Mouse (Mus musculus): ENCODE results near the gene Cyp2c39. TPM values are rescaled to one million over a fixed set of nuclear protein-coding genes. Genes with fewer than 3 reads are reported as not detected.
"Not testable (repeated sequence)": the region's sequence is repeated elsewhere in the genome, so short reads cannot be mapped to it uniquely, and the experiment has no call there.

Cyp2c39 gene
- polyA plus RNA-seq (2012; rRNA removed): not detected in 2 replicates

- H3K27me3 ChIP-seq (ENCODE audit: control insufficient read depth, insufficient read depth, low read length): no peaks in the 10 kb centered on the region
- no peak within 1 kb of the TSS for H3K27ac ChIP-seq (ENCODE audit: insufficient read depth, low read length)
- no peak for DNase-seq (ENCODE audit: low read depth in 1 of 2, low spot score in 2 of 2)
- H3K4me3 ChIP-seq (ENCODE audit: extremely low read depth, insufficient read depth, insufficient read length): no peak within 1 kb of the TSS
- TF ChIP-seq POLR2A (IDR thresholded peaks at IDR 0.05; ENCODE audit: low read depth, low read length) (no peak), CTCF (IDR thresholded peaks at IDR 0.05; ENCODE audit: extremely low read depth, insufficient read depth, insufficient read length, insufficient replicate concordance) (no peak)
- WGBS: 82% methylated on average over 4 of the region's 4 CpGs
- H3K36me3 ChIP-seq (ENCODE audit: control insufficient read depth, insufficient read depth, low read length): no peaks in the 10 kb centered on the region
- no peaks in the 10 kb centered on the region for H3K4me1 ChIP-seq (ENCODE audit: control insufficient read depth, insufficient read depth, insufficient read length)
Observed at GRCm38 (mm10) chr19:39510534-39510933, at the start of gene Cyp2c39. Cyp2c39 (plus strand) TSS chr19:39510862.

GRCm38 (mm10) chr19:39462941-39463340, 47.7 kb upstream of the Cyp2c39 start, which contains the start of gene Cyp2c38:
Cyp2c38 (minus strand) TSS chr19:39463075.
- Histone ChIP-seq H3K36me3 (ENCODE audit: control insufficient read depth, insufficient read depth, low read length) (no peaks in the 10 kb centered on the region), H3K27me3 (ENCODE audit: control insufficient read depth, insufficient read depth, low read length) (no peaks in the 10 kb centered on the region), H3K4me1 (ENCODE audit: control insufficient read depth, insufficient read depth, insufficient read length) (no peaks in the 10 kb centered on the region), H3K4me3 (ENCODE audit: extremely low read depth, insufficient read depth, insufficient read length) (no peak within 1 kb of the TSS), H3K27ac (ENCODE audit: insufficient read depth, low read length) (no peak within 1 kb of the TSS)
- no peak for DNase-seq (ENCODE audit: low read depth in 1 of 2, low spot score in 2 of 2)
- TF ChIP-seq CTCF (IDR thresholded peaks at IDR 0.05; ENCODE audit: extremely low read depth, insufficient read depth, insufficient read length, insufficient replicate concordance) (no peak), POLR2A (IDR thresholded peaks at IDR 0.05; ENCODE audit: low read depth, low read length) (no peak)
- 91% methylated on average over 1 of the region's 1 CpGs for WGBS

GRCm38 (mm10) chr19:39463923-39464322, 46.7 kb upstream of the Cyp2c39 start:
- H3K27me3 ChIP-seq (ENCODE audit: control insufficient read depth, insufficient read depth, low read length): no peaks in the 10 kb centered on the region
- H3K4me3 ChIP-seq (ENCODE audit: extremely low read depth, insufficient read depth, insufficient read length): no peak overlapping the region
- no peak for DNase-seq (ENCODE audit: low read depth in 1 of 2, low spot score in 2 of 2)
- no peaks in the 10 kb centered on the region for H3K36me3 ChIP-seq (ENCODE audit: control insufficient read depth, insufficient read depth, low read length)
- H3K4me1 ChIP-seq (ENCODE audit: control insufficient read depth, insufficient read depth, insufficient read length): no peaks in the 10 kb centered on the region
- H3K27ac ChIP-seq (ENCODE audit: insufficient read depth, low read length): no peak overlapping the region
- TF ChIP-seq CTCF (IDR thresholded peaks at IDR 0.05; ENCODE audit: extremely low read depth, insufficient read depth, insufficient read length, insufficient replicate concordance) (no peak), POLR2A (IDR thresholded peaks at IDR 0.05; ENCODE audit: low read depth, low read length) (no peak)

GRCm38 (mm10) chr19:39483961-39484360, 26.7 kb upstream of the Cyp2c39 start:
- 88% methylated on average over 1 of the region's 1 CpGs for WGBS
- not testable (repeated sequence) for DNase-seq (ENCODE audit: low read depth in 1 of 2, low spot score in 2 of 2); H3K27ac ChIP-seq (ENCODE audit: insufficient read depth, low read length); H3K4me3 ChIP-seq (ENCODE audit: extremely low read depth, insufficient read depth, insufficient read length); H3K36me3 ChIP-seq (ENCODE audit: control insufficient read depth, insufficient read depth, low read length); H3K27me3 ChIP-seq (ENCODE audit: control insufficient read depth, insufficient read depth, low read length); H3K4me1 ChIP-seq (ENCODE audit: control insufficient read depth, insufficient read depth, insufficient read length)

- DNase-seq (ENCODE audit: low read depth in 1 of 2, low spot score in 2 of 2): no peak
- Histone ChIP-seq H3K4me1 (ENCODE audit: control insufficient read depth, insufficient read depth, insufficient read length) (no peaks in the 10 kb centered on the region), H3K27ac (ENCODE audit: insufficient read depth, low read length) (no peak overlapping the region), H3K36me3 (ENCODE audit: control insufficient read depth, insufficient read depth, low read length) (no peaks in the 10 kb centered on the region), H3K27me3 (ENCODE audit: control insufficient read depth, insufficient read depth, low read length) (no peaks in the 10 kb centered on the region), H3K4me3 (ENCODE audit: extremely low read depth, insufficient read depth, insufficient read length) (no peak overlapping the region)
- no peak for TF ChIP-seq CTCF (IDR thresholded peaks at IDR 0.05; ENCODE audit: extremely low read depth, insufficient read depth, insufficient read length, insufficient replicate concordance)
- no peak for TF ChIP-seq POLR2A (IDR thresholded peaks at IDR 0.05; ENCODE audit: low read depth, low read length)
Observed at GRCm38 (mm10) chr19:39506341-39506740, 4.3 kb upstream of the Cyp2c39 start.

- Histone ChIP-seq H3K27me3 (ENCODE audit: control insufficient read depth, insufficient read depth, low read length) (no peaks in the 10 kb centered on the region), H3K27ac (ENCODE audit: insufficient read depth, low read length) (no peak overlapping the region), H3K4me3 (ENCODE audit: extremely low read depth, insufficient read depth, insufficient read length) (no peak overlapping the region), H3K4me1 (ENCODE audit: control insufficient read depth, insufficient read depth, insufficient read length) (no peaks in the 10 kb centered on the region), H3K36me3 (ENCODE audit: control insufficient read depth, insufficient read depth, low read length) (no peaks in the 10 kb centered on the region)
- WGBS: 68% methylated on average over 1 of the region's 1 CpGs
- TF ChIP-seq CTCF (IDR thresholded peaks at IDR 0.05; ENCODE audit: extremely low read depth, insufficient read depth, insufficient read length, insufficient replicate concordance): no peak
- no peak for TF ChIP-seq POLR2A (IDR thresholded peaks at IDR 0.05; ENCODE audit: low read depth, low read length)
- no peak for DNase-seq (ENCODE audit: low read depth in 1 of 2, low spot score in 2 of 2)
Observed at GRCm38 (mm10) chr19:39509533-39509932, 1.1 kb upstream of the Cyp2c39 start.

Other genes with a start within 250 kb of the Cyp2c39 start
- 0.09 TPM in 1 of 2 replicates, not detected in the other for gene Cyp2c29, start 241.5 kb upstream of the Cyp2c39 start, polyA plus RNA-seq (2012; rRNA removed)
- gene Cyp2c38, start 47.8 kb upstream of the Cyp2c39 start, polyA plus RNA-seq (2012; rRNA removed): not detected in 2 replicates
- not detected in 2 replicates for gene Cyp2c67, start 138.2 kb downstream of the Cyp2c39 start, polyA plus RNA-seq (2012; rRNA removed)
- not detected in 2 replicates for gene Cyp2c68, start 230.2 kb downstream of the Cyp2c39 start, polyA plus RNA-seq (2012; rRNA removed)

Data from spleen, adult 2 months (tissue).